Mouse (Mus musculus) bone marrow, adult 2 months (tissue): ENCODE data around the gene Gm128.

Experiments used
- CTCF ChIP-seq: fragments of 200-500 bp; IDR thresholded peaks from 2 replicates; pipeline ENCODE4 v1.5.1; 2011; ENCODE audit warnings: low read length, control low read depth; ENCODE audit not compliant: control insufficient read depth, insufficient read depth
- POLR2A ChIP-seq: fragments of 200-500 bp; IDR thresholded peaks from 2 replicates; pipeline ENCODE4 v1.6.1; 2011; ENCODE audit warnings: low read depth, mild to moderate bottlenecking, control low read depth, low read length, borderline replicate concordance; ENCODE audit not compliant: control insufficient read depth

- TF ChIP-seq CTCF (no peak), POLR2A (no peak)
Observed at GRCm38 (mm10) chr3:95267855-95268254, 26.5 kb upstream of the Gm128 start.
